Mouse (Mus musculus) lung, embryonic 15.5 days (tissue): ENCODE measurements around the gene Hmg20a. TPM values are rescaled to one million over a fixed set of nuclear protein-coding genes. Genes with fewer than 3 reads are reported as not detected.

Experiments used
- ATAC-seq: fragments of 200-750 bp; cut with Nextera tagmentation; 2 replicates; pipeline ENCODE4 v1.8.0; 2017; ENCODE audit warnings: moderate number of reproducible peaks, borderline replicate concordance; ENCODE audit not compliant: low FRiP score, low TSS enrichment; ENCODE audit errors: extremely low read depth
- H3K27ac ChIP-seq: fragments of 300-500 bp; sonication (generic); 2 replicates; pipeline ENCODE4 v1.5.1; 2015; ENCODE audit warnings: moderate library complexity, mild to moderate bottlenecking, inconsistent platforms
- H3K27me3 ChIP-seq: fragments of 300-500 bp; sonication (generic); 2 replicates; pipeline ENCODE4 v1.6.1; 2015; ENCODE audit warnings: inconsistent platforms
- H3K36me3 ChIP-seq: fragments of 300-500 bp; sonication (generic); 2 replicates; pipeline ENCODE4 v1.6.1; 2015; ENCODE audit warnings: inconsistent platforms
- H3K4me1 ChIP-seq: fragments of 300-500 bp; sonication (generic); 2 replicates; pipeline ENCODE4 v1.6.1; 2015; ENCODE audit warnings: inconsistent platforms
- H3K4me2 ChIP-seq: fragments of 300-500 bp; sonication (generic); 2 replicates; pipeline ENCODE4 v1.6.1; 2015; ENCODE audit warnings: inconsistent platforms, mild to moderate bottlenecking, moderate library complexity
- H3K4me3 ChIP-seq: fragments of 300-500 bp; sonication (generic); 2 replicates; pipeline ENCODE4 v1.5.1; 2015; ENCODE audit warnings: mild to moderate bottlenecking, inconsistent platforms
- H3K9ac ChIP-seq: fragments of 300-500 bp; sonication (generic); 2 replicates; pipeline ENCODE4 v1.6.1; 2015; ENCODE audit warnings: inconsistent platforms
- H3K9me3 ChIP-seq: fragments of 300-500 bp; sonication (generic); 2 replicates; pipeline ENCODE4 v1.6.1; 2016; ENCODE audit warnings: inconsistent platforms
- WGBS: fragments of 180-500 bp; shearing (Covaris S2); methylation state at CpG from one replicate; pipeline ENCODE4 v1.1.7; 2015; 5-methylcytosine and 5-hydroxymethylcytosine counted together
- polyA plus RNA-seq: library from polyadenylated mRNA; unstranded; fragments of >200 nt; fragmentation: Nextera tagmentation; extraction: Ambion mirVana; gene quantifications from 2 replicates; pipeline ENCODE4 v1.2.1, GENCODE M21; 2015

Hmg20a gene
- polyA plus RNA-seq, 1 experiment from 2014 or later, result 59.9 TPM

DNA sequence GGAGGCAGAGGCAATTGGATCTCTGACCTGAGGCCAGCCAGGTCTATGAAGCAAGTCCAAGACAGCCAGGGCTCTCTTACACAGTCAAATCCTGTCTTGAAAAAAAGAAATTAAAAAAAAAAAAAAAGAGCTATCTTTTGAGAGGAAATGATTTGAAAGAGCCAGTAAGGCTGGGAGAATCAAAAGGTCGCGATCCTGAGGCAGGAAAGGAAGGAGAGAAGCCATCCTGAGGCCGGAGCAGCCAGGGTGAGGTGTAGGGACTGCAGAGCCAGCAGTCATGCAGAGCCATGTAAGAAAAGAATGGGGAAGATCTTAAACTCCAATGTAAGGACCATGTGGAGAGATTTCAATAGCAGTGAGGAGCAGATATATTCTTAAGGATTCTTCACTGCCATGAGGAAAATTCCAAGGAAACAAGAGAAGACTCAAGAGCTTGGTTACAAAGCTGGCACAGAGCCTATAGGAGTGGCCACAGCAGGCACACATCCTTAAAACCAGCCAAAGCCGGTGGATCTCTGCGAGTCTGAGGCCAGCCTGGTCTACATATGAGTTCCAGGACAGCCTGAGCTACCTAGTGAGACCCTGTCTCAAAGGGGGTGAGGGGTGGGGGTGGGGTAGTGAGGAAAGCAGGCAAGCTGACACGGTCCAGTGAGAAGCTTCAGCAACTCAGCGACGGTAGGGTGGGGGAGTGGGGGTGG lies 82.6 kb downstream of the Hmg20a start:
- H3K9ac ChIP-seq, result no peak overlapping the region
- 47% methylated on average over 8 of the region's 8 CpGs for WGBS

DNA sequence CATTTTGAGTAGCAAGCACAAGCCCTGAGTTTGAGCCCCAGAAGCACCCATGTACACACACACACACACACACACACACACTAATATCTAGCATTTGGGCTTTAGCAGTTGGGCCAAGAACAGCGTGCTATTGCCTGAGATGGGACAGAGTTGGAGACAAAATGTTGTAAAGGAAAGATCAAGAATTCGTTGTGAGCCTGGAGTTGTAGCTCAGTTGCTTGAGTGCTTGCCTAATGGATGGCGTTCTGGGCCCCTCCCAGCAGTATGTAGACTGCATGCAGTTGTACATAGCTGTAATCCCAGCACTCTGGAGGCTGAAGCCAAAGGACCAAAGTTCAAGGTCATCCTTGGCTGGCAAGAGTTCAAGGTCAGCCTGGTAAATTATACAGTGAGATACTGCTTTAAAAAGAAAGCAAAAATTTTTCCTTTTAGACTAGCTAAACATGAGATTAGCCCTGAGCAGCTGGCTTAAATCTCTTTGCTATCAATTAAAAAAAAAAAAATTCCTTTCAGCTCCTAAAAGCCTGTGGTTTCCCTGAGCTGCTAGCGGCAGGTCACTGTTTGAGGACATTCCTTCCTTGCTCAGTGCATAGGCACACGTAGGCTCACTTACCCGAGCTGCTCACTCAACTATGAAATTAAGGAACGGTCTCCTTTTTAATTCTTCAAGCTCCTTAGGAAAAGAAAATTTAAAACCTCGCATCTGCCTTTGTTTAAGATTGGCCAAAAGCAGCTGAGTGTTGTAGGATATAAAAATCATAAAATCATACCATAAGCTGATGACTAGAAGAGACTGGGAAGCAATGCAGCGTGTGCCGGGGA lies 83.5 kb downstream of the Hmg20a start:
- H3K9me3 ChIP-seq, result no peaks in the 10 kb centered on the region
- H3K4me3 ChIP-seq, result no peak overlapping the region
- H3K36me3 ChIP-seq, result no peaks in the 10 kb centered on the region
- H3K9ac ChIP-seq, result no peak overlapping the region
- peak overlapping the region; percentile 23 for H3K4me2 ChIP-seq
- 29% methylated on average over 10 of the region's 10 CpGs for WGBS
- H3K27me3 ChIP-seq, result no peaks in the 10 kb centered on the region
- H3K4me1 ChIP-seq, result peaks cover 98% of the 10 kb centered on the region
- no peak; the same call in 1 of the 2 replicates for ATAC-seq
- peak overlapping the region; percentile 100 for H3K27ac ChIP-seq

More for the DNA sequence above, 82.6 kb downstream of the Hmg20a start:
- ATAC-seq, result no peak
- Histone ChIP-seq H3K36me3 (no peaks in the 10 kb centered on the region), H3K27ac (peak overlapping the region; percentile 100), H3K4me2 (peak overlapping the region; percentile 23; the same call in 1 of the 2 replicates), H3K4me1 (peaks cover 99% of the 10 kb centered on the region), H3K4me3 (no peak overlapping the region), H3K27me3 (no peaks in the 10 kb centered on the region), H3K9me3 (no peaks in the 10 kb centered on the region)

DNA sequence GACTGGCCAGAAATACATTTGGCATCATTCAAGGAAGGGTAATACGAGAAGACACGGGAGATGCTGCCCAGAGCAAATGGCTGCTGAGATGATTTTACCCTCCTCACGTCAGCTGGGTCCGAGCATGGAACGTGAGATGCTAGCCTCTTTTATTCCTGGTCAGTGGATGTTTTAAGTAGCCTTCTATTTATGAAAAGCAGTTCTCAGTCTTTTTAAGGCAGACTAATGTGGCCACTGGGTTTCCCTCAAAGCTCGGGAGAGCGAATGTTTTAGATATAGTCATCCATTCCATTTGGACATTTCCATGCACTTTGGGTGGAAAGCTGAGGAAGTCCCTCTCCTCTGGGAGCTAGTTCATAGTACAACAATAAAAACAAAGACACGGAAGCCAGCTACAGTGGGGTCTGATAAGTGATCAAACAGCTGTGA lies 84.1 kb downstream of the Hmg20a start:
- Histone ChIP-seq H3K9ac (no peak overlapping the region), H3K4me2 (peak overlapping the region; percentile 23), H3K4me1 (peaks cover 98% of the 10 kb centered on the region), H3K27me3 (no peaks in the 10 kb centered on the region), H3K27ac (peak overlapping the region; percentile 100), H3K4me3 (peak overlapping the region; percentile 10; the same call in 1 of the 2 replicates), H3K36me3 (no peaks in the 10 kb centered on the region), H3K9me3 (no peaks in the 10 kb centered on the region)
- ATAC-seq, result no peak
- WGBS, result 29% methylated on average over 8 of the region's 8 CpGs

DNA sequence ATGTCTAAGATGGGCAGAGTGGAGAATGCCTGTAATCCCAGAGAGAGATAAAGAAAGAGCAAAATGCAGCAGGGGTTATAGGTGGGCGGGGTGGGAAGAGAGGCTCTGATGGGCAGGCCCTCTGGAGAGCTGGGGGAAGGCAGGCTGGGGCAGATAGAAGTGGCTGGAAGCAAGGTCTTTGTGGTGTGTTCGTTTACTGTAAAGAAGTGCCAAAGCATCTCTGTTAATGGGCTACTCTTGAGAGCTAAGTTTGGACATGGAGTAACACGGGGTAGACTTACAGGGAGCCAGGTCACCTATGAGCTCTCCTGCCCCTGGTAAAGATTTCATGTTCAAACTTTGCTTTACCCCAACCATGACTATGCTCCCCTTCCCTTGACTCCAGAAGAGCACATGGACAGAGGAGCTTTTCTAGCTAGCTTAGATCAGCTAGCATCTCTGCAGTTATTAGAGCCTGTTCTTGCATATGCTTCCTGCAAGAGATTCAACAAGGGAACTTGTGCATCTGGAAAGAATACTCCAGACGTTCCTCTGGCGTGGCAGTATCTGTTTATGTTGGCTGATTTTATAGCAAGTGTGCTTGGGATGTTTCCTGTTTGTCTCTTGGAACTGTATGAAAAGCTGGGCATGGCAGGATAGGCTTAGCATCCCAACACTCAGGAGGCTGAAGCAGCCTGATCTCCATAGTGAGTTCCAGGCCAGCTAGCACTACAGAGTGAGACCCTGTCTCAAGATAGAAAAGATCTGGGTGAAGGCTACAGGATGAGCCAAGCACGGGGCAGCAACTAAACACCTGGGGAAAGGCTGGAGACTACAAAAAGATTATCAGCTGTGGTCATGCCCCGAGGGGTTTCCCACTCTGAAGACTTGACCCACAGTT lies 85.5 kb downstream of the Hmg20a start:
- H3K9me3 ChIP-seq, result no peaks in the 10 kb centered on the region
- 51% methylated on average over 7 of the region's 7 CpGs for WGBS
- no peaks in the 10 kb centered on the region for H3K27me3 ChIP-seq
- H3K27ac ChIP-seq, result peak overlapping the region; percentile 100
- no peak overlapping the region for H3K4me2 ChIP-seq
- no peak overlapping the region for H3K9ac ChIP-seq
- peaks cover 97% of the 10 kb centered on the region for H3K4me1 ChIP-seq
- no peak overlapping the region for H3K4me3 ChIP-seq
- ATAC-seq, result no peak
- H3K36me3 ChIP-seq, result no peaks in the 10 kb centered on the region

DNA sequence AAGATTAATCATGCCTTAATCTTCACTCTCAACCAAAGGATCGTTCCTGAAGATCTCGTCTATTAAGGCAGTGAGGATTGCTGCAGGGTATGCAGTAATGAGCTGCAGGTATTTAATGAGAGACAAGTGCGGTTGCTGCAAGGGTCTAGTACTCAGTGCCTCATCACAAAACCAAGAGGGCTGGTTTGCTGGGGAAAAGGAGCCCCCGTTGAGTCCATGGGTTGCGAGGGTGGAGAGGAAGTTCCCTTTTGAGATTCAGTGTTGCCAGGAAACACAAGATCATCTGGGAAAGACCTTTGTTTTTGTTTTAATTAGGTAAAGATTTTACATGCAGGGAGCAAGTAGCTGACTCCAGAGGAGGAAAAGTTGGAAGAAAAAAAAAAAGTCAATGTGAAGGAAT lies 86.1 kb downstream of the Hmg20a start:
- Histone ChIP-seq H3K9ac (no peak overlapping the region), H3K27me3 (no peaks in the 10 kb centered on the region), H3K4me3 (no peak overlapping the region), H3K36me3 (no peaks in the 10 kb centered on the region), H3K4me1 (peaks cover 97% of the 10 kb centered on the region), H3K9me3 (no peaks in the 10 kb centered on the region), H3K27ac (peak overlapping the region; percentile 100), H3K4me2 (0 out of 2 replicates have a peak overlapping the region, but pooled peaks have one; percentile 21)
- no peak for ATAC-seq
- WGBS, result 61% methylated on average over 5 of the region's 5 CpGs

DNA sequence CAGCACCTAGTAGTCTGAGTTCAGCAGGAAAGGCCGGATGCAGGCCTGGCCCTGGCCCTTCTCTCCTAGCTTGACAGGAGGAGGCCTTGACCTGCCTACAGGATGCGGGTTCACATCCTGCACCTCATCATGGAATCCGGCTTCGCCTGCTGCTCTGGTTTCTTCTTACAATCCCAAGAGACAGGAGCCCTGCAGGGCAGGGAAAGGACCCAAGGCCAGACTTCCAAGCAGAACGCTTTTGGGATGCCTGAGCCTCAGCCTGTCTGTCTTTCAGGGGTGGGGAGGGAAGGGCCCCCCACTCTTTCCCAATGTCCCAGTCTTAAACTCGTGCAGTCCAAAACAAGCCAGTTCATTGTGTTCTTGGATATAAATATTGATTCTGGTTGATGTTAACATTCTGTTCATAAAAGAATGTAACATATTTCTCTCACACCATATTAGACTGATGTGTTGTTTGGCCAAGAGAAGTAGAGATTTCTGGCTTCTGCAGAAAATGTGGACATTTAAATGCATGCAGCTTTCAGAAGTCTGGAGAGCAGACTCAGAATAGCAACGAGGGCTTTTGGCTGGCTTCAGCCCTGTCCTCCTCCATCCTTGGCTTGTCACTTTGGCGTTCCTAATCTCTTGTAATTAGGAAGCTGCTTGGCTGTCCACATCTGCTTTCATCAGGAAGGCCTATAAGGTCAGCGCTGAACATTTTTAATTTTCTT lies 86.8 kb downstream of the Hmg20a start:
- Histone ChIP-seq H3K4me1 (peaks cover 92% of the 10 kb centered on the region), H3K4me3 (0 out of 2 replicates have a peak overlapping the region, but pooled peaks have one; percentile 44), H3K27me3 (no peaks in the 10 kb centered on the region), H3K27ac (peak overlapping the region; percentile 100), H3K36me3 (no peaks in the 10 kb centered on the region), H3K9ac (peak overlapping the region; percentile 11; the same call in 1 of the 2 replicates), H3K4me2 (peak overlapping the region; percentile 83), H3K9me3 (no peaks in the 10 kb centered on the region)
- ATAC-seq, result peak; percentile 77
- WGBS, result 30% methylated on average over 9 of the region's 9 CpGs

DNA sequence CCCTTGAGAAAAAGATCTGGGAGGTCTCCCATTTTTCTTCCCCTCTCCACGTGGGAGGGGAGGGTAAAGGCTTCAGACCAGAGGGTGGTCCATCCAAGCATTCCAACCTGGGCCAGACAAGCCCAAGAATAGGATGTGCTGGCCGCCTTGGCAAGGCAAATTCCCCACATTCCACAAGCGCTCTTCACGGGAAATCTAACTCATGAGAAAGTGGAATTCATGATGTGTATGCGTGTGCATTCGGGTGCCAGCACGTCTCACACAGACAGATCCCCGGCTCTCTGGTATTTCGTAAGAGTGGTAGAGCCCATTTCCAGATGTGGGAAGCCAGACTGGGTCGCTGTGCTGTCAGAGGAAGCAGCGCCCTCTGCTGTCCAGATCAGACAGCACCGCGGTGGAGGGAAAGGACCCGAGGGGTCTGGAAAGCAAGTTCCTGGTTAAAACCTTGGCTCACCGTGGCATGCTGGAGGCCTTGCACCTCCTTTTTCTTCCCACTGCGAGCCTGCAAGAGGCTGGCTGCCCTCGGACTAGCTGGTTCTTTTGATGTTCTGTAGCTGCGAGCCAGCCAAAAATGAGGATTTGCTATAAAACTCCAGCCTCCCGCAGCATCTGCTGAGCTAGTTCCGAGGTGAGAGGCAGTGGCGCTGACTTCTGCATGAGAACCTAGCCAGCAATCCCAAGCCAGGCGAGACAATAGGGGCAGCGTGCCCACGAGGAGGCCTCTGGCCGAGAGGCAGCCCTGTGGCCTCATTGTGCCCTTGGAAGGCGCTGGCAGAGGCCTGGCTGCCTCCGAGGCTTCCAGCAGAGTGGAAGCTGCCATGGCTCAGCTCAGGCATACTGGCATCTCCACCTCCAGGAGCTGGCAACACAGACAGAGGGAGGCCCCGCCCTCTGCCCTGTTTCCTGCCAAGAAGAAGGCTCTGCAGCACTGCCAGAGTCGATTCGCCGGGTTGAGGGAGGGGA lies 87.7 kb downstream of the Hmg20a start:
- Histone ChIP-seq H3K36me3 (no peaks in the 10 kb centered on the region), H3K9me3 (no peaks in the 10 kb centered on the region), H3K27me3 (no peaks in the 10 kb centered on the region), H3K4me2 (peak overlapping the region; percentile 83), H3K4me1 (peaks cover 84% of the 10 kb centered on the region), H3K4me3 (peak overlapping the region; percentile 44), H3K9ac (peak overlapping the region; percentile 60), H3K27ac (peak overlapping the region; percentile 100)
- peak; percentile 75 for ATAC-seq
- WGBS, result under 1% methylated on average over 31 of the region's 31 CpGs

DNA sequence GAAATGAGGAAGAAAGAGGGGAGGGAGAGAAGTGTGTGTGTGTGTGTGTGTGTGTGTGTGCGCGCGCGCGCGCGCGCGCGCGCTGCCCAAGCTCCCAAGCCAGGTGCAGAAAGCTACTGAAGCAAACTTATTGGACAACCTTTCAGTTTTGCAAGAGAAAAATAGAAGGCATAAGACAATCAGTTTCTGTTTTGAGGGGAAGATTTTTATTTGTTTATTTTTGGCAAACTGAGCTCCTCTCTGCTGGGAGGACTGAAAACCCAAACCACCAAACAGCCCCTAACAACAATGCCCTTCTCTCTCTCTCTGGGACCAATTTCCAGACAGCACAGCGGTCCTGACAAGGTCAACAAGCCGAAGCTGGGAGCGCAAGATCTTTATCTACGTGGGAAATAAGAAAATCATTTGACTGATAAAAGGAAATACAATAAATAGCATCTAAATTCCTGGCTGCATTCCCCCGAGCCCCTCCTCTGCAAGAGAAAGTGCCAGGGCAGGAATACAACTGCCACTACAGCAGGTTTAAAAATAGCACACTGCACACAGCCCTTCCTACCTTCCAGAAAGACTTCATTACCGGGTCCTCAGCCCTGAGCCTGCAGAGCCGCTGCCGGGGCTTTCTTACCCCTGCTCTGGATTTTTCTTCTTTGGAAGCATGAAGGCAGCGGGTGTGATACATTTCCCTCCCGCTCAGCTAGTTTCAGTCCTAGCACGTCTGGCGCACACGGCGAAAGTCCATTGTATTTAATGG lies 88.7 kb downstream of the Hmg20a start:
- Histone ChIP-seq H3K36me3 (no peaks in the 10 kb centered on the region), H3K27ac (peak overlapping the region; percentile 100), H3K4me2 (peak overlapping the region; percentile 83), H3K27me3 (no peaks in the 10 kb centered on the region), H3K4me1 (peaks cover 73% of the 10 kb centered on the region), H3K9ac (peak overlapping the region; percentile 60), H3K9me3 (no peaks in the 10 kb centered on the region), H3K4me3 (peak overlapping the region; percentile 44)
- under 1% methylated on average over 25 of the region's 25 CpGs for WGBS
- ATAC-seq, result no peak

DNA sequence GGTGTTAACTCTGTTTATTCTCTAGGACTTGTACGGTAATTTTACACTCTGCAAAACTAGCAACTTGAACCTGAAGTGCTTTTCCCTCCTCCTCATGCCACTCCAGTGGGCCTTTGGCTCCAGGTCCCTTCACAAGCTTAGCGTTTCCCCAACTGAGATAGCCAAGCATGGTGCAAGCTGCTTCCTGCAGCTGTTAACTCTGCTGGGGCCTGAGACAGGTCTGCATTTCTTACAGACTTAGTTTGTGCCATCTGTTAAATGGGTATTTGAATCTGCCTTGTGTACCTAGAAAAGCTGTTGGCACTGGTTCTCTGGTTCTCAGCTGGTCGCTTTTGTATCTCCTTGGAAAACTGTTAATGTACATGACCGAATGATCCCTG lies 89.3 kb downstream of the Hmg20a start:
- peak overlapping the region; percentile 100 for H3K27ac ChIP-seq
- no peaks in the 10 kb centered on the region for H3K27me3 ChIP-seq
- peak overlapping the region; percentile 83 for H3K4me2 ChIP-seq
- H3K4me1 ChIP-seq, result peaks cover 68% of the 10 kb centered on the region
- no peaks in the 10 kb centered on the region for H3K36me3 ChIP-seq
- peak overlapping the region; percentile 44 for H3K4me3 ChIP-seq
- WGBS, result 42% methylated on average over 4 of the region's 4 CpGs
- ATAC-seq, result no peak
- H3K9ac ChIP-seq, result peak overlapping the region; percentile 60
- no peaks in the 10 kb centered on the region for H3K9me3 ChIP-seq
